Mouse (Mus musculus) intestine, postnatal 0 days (tissue): ENCODE data around the gene Itga7. TPM values are rescaled to one million over a fixed set of nuclear protein-coding genes. Genes with fewer than 3 reads are reported as not detected.
A peak's percentile ranks its signal among the peaks of the same experiment; 100 is the strongest.

Experiments
- ATAC-seq: fragments of 200-750 bp; cut with Nextera tagmentation; 2 replicates; pipeline ENCODE4 v1.8.0; 2017; ENCODE audit warnings: mild to moderate bottlenecking, moderate TSS enrichment, moderate library complexity
- H3K27ac ChIP-seq: fragments of 300-500 bp; sonication (generic); 2 replicates; pipeline ENCODE4 v1.5.1; 2014; ENCODE audit warnings: mild to moderate bottlenecking, low read depth, low read length, moderate library complexity
- H3K27me3 ChIP-seq: fragments of 300-500 bp; sonication (generic); replicated peaks from 2 replicates; pipeline ENCODE4 v1.6.1; 2014; ENCODE audit warnings: low read length, mixed read lengths; ENCODE audit not compliant: control insufficient read depth, insufficient read depth
- H3K36me3 ChIP-seq: fragments of 300-500 bp; sonication (generic); 2 replicates; pipeline ENCODE4 v1.6.1; 2014; ENCODE audit warnings: mild to moderate bottlenecking, moderate library complexity; ENCODE audit not compliant: control insufficient read depth, insufficient read depth
- H3K4me1 ChIP-seq: fragments of 300-500 bp; sonication (generic); replicated peaks from 2 replicates; pipeline ENCODE4 v1.6.1; 2014; ENCODE audit warnings: antibody characterized with exemption, low read length, mixed read lengths; ENCODE audit not compliant: control insufficient read depth, insufficient read depth
- H3K4me2 ChIP-seq: fragments of 300-500 bp; sonication (generic); replicated peaks from 2 replicates; pipeline ENCODE4 v1.6.1; 2014; ENCODE audit warnings: low read depth, mild to moderate bottlenecking, moderate library complexity
- H3K4me3 ChIP-seq: fragments of 300-500 bp; sonication (generic); 2 replicates; pipeline ENCODE4 v1.5.1; 2014; ENCODE audit warnings: low read depth, low read length
- H3K9ac ChIP-seq: fragments of 300-500 bp; sonication (generic); 2 replicates; pipeline ENCODE4 v1.6.1; 2014; ENCODE audit warnings: mild to moderate bottlenecking, low read depth, low read length
- H3K9me3 ChIP-seq: fragments of 300-500 bp; sonication (generic); 2 replicates; pipeline ENCODE4 v1.6.1; 2016; ENCODE audit warnings: mixed run types; ENCODE audit not compliant: control insufficient read depth
- CTCF ChIP-seq: sonication (generic); IDR thresholded peaks from 2 replicates; pipeline ENCODE4 v1.5.1; 2016; ENCODE audit warnings: low read depth, mild to moderate bottlenecking, control low read depth, antibody characterized with exemption, moderate library complexity
- WGBS: fragments of 180-500 bp; shearing (Covaris S2); extraction: QIAGEN DNeasy Blood & Tissue Kit; methylation state at CpG from one replicate; pipeline ENCODE4 v1.1.7; 2014; 5-methylcytosine and 5-hydroxymethylcytosine counted together
- polyA plus RNA-seq: library from polyadenylated mRNA; unstranded; fragments of >200 nt; fragmentation: Nextera tagmentation; extraction: Ambion mirVana; gene quantifications from 2 replicates; pipeline ENCODE4 v1.2.1, GENCODE M21; 2015

Itga7 gene
- polyA plus RNA-seq, 1 experiment from 2014 or later, result 3.1 TPM

DNA sequence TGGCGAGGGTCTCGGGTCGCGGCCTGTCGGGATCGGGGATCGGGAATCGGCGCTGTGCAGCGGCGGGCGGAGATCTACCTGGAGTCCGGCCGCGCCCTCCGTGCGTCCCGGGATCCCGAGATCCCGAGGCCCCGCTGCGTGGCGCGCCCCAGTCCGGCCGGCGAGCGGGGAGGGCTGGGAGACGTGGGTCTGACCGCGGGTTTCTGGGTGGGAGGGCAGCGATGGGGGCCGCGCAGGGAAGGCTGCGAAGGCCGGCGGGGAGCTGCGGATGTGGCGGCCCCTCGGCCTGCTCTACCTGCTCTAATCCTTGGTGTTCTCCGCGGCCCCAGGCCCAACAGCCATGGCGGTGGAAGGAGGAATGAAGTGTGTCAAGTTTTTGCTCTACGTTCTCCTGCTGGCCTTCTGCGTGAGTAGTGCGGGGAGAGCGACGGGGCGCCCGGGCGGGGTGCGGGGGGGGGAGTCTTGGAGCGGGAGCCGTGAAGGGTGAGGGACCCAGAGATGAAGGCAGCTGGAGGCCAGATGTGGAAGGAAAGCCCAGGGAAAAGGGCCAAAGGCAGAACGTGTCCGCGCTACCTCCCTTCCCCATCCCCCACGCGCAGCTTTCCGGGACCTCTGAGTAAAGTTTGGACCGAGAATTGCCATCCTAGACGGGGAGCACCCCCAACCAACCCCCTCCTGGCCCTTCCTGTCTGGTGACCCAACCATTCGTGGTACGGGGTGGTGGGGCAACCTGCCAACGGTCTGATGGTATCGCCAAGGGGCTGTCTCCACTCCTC is 23.4 kb upstream of the Itga7 start:
- Histone ChIP-seq H3K27ac (peak overlapping the region; percentile 98), H3K36me3 (peaks cover 31% of the 10 kb centered on the region), H3K9ac (peak overlapping the region; percentile 93), H3K4me1 (no peaks in the 10 kb centered on the region), H3K4me3 (peak overlapping the region; percentile 87), H3K27me3 (no peaks in the 10 kb centered on the region), H3K4me2 (peak overlapping the region; percentile 85), H3K9me3 (no peaks in the 10 kb centered on the region)
- WGBS, result under 1% methylated on average over 59 of the region's 66 CpGs
- TF ChIP-seq CTCF, result no peak
- peak; percentile 31; the same call in 1 of the 2 replicates for ATAC-seq

DNA sequence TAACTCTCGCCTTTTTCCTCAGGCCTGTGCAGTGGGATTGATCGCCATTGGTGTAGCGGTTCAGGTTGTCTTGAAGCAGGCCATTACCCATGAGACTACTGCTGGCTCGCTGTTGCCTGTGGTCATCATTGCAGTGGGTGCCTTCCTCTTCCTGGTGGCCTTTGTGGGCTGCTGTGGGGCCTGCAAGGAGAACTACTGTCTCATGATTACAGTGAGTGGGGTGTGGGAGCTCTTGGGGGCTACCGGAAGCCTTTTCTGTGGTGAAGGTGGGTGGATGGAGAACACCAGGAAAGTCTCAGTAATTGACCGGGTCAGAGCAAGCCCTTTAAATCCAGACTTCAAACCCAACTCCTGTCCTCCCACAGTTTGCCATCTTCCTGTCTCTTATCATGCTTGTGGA is 22.2 kb upstream of the Itga7 start:
- Histone ChIP-seq H3K4me2 (peak overlapping the region; percentile 85), H3K4me1 (no peaks in the 10 kb centered on the region), H3K9me3 (no peaks in the 10 kb centered on the region), H3K36me3 (peaks cover 41% of the 10 kb centered on the region), H3K9ac (no peak overlapping the region), H3K27ac (no peak overlapping the region), H3K4me3 (peak overlapping the region; percentile 87; the same call in 1 of the 2 replicates), H3K27me3 (no peaks in the 10 kb centered on the region)
- 84% methylated on average over 6 of the region's 6 CpGs for WGBS
- no peak for TF ChIP-seq CTCF
- no peak for ATAC-seq

DNA sequence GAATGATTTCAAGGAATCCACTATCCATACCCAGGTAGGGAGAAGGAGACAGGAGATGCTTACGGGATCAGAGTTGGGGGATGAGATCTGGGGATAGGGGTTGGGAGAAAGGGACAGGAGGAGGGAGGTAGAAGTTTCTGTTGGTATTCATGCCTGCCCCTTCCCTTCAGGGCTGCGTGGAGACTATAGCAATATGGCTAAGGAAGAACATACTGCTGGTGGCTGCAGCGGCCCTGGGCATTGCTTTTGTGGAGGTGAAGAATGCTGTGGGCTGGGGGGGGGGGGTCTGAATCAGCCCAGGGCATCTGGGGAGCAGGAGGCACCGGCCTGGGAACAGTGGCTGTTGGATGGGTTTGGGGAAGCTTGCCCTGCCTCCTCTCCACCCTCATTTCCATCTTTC is 21.4 kb upstream of the Itga7 start:
- ATAC-seq, result no peak
- H3K4me3 ChIP-seq, result no peak overlapping the region
- H3K27me3 ChIP-seq, result no peaks in the 10 kb centered on the region
- 85% methylated on average over 4 of the region's 4 CpGs for WGBS
- no peak for TF ChIP-seq CTCF
- H3K9me3 ChIP-seq, result no peaks in the 10 kb centered on the region
- no peaks in the 10 kb centered on the region for H3K4me1 ChIP-seq
- peak overlapping the region; percentile 6; the same call in 1 of the 2 replicates for H3K4me2 ChIP-seq
- no peak overlapping the region for H3K9ac ChIP-seq
- peaks cover 48% of the 10 kb centered on the region for H3K36me3 ChIP-seq
- H3K27ac ChIP-seq, result no peak overlapping the region

DNA sequence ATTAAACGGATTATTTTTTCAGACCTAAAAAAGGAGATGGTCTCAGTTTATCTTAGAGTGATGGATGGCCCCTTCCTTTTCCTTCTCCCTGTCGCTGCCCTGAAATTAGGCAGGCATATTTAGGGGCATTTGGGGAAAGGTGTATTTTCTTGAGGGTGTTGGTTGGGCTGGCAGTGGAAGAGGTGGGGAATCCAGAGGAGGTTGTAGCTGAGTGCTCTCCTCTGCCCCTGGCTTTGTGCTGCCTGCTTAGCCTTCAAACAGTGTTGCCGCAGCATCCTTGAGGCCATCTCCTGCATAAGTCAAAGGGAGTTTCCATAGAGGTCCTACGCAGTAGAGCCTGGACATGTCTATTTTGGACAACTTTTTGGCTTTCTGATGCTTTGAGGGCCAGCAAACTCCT is 20.8 kb upstream of the Itga7 start:
- no peaks in the 10 kb centered on the region for H3K4me1 ChIP-seq
- no peak overlapping the region for H3K9ac ChIP-seq
- H3K27ac ChIP-seq, result no peak overlapping the region
- WGBS, result 74% methylated on average over 4 of the region's 4 CpGs
- H3K27me3 ChIP-seq, result no peaks in the 10 kb centered on the region
- H3K36me3 ChIP-seq, result peaks cover 53% of the 10 kb centered on the region
- no peak for ATAC-seq
- H3K4me3 ChIP-seq, result no peak overlapping the region
- no peak overlapping the region for H3K4me2 ChIP-seq
- H3K9me3 ChIP-seq, result no peaks in the 10 kb centered on the region
- TF ChIP-seq CTCF, result no peak

DNA sequence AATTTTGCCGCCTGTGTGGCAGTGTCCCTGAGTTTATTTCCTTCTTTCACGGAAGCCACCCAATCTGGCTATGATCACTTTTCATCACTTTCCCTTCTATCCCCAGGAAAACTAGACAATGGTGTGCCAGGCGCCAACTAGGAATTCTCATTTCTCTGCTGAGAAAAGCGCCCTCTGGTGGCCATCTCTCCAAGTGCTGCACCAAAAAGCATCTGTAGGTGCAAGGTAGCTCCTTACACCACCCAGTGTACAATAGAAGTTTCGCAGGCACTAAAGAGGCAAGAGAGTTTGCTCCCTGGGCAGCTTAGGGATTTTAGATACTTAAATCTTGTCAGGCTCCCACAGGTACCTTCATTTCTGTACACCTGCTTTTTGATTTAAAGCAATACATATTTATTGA is 20.4 kb upstream of the Itga7 start:
- no peaks in the 10 kb centered on the region for H3K4me1 ChIP-seq

DNA sequence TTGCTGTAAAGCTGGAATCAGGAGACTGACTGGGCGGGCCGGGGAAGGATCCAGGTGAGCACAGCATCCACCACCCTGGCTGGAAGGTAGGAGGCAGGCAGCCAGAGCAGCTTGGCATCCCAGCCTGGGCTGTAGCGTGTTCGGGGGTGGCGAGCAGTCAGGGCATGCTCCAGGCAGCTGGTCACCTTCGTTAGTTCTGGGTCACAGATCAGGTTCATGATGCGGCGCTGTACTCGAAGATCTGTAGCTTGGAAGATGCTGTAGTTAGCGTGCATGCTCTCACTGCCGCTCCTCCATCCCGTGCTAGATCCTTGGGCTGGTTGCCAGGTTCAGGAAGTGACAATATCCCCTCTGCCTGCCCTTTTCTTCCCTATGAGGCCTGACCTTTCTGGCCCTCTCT is 19.9 kb upstream of the Itga7 start:
- Histone ChIP-seq H3K27me3 (no peaks in the 10 kb centered on the region), H3K4me2 (no peak overlapping the region), H3K27ac (no peak overlapping the region; the same call in 1 of the 2 replicates), H3K36me3 (peaks cover 59% of the 10 kb centered on the region), H3K9ac (no peak overlapping the region), H3K4me1 (0 out of 2 replicates have a peak, but pooled peaks cover 4% of the 10 kb centered on the region), H3K9me3 (no peaks in the 10 kb centered on the region), H3K4me3 (no peak overlapping the region)
- TF ChIP-seq CTCF, result no peak
- ATAC-seq, result no peak
- WGBS, result 86% methylated on average over 12 of the region's 12 CpGs

More for the DNA sequence above, 20.4 kb upstream of the Itga7 start:
- peak; percentile 98 for TF ChIP-seq CTCF
- 10% methylated on average over 5 of the region's 5 CpGs for WGBS
- H3K9me3 ChIP-seq, result no peaks in the 10 kb centered on the region
- peaks cover 57% of the 10 kb centered on the region for H3K36me3 ChIP-seq
- H3K27me3 ChIP-seq, result no peaks in the 10 kb centered on the region
- no peak overlapping the region for H3K4me2 ChIP-seq
- ATAC-seq, result no peak
- H3K9ac ChIP-seq, result no peak overlapping the region
- no peak overlapping the region for H3K4me3 ChIP-seq
- H3K27ac ChIP-seq, result no peak overlapping the region
